Mouse (Mus musculus): Measurements from ENCODE around the gene Aqp2. TPM values are rescaled to one million over a fixed set of nuclear protein-coding genes. Genes with fewer than 3 reads are reported as not detected.
A peak's percentile ranks its signal among the peaks of the same experiment; 100 is the strongest.

Gene Aqp2
- total RNA-seq, 2 experiments from 2014 or later = not detected

DNA sequence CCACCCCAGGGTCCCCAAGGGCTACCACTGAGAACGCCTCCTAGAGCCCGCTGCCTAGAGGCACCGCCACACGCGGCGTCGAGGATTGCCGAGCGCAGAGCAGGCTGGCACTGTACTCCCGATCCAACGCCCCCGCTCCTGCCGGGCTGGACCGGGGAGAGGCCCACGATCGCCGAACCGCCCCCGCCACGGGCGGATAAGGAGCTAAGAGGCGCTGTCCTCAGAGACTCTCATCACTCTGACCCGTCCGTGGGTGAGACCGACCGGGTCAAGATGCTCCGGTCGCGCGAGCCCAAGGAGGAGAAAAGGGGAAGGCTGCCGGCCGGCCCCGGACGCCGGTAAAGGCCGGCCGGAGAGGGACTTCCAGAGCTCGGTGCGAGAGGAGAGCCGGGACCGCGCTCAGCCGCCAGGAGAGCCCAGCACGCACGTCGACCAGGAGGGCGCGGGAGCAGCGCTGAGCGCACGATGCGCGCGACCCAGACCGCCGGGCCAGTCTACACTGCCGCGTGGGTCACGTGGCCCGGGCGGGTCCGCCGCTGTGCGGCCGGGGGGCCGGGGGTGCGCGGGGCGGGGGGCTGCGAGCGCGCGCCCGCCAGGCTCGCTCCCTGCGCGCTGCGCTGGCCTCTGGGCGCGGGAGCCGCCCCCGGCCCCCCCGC lies 11.7 kb downstream of the Aqp2 start, which contains the start of gene Aqp5:
Gene Aqp5, plus strand, starts transcription at position 354 of the 656 bp plus-strand sequence.
- no peak for DNase-seq (ENCODE audit: low spot score in 2 of 2)

DNA sequence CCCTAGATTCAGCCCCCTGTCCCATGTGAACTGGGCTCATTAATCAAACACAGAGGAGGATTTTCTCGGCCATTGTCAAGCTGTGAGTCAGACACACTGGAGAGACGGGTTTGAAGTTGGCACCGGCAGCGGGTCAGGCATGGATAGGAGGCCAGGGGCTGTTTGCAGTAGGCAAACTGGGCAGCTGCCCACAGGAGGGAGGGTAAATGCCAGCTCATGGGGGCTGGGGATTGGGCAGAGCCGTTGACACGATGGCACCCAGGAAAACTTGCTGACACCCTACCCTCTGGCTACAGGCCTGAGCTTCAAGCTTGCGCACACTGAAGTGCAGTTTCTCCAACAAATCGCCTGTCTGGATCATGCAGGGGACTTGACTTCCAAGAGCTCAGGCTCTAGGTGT lies 13.3 kb downstream of the Aqp2 start:
- no peak for DNase-seq (ENCODE audit: low spot score in 2 of 2)

GRCm38 (mm10) chr15:99592877-99593276 lies 14.0 kb downstream of the Aqp2 start:
- DNase-seq (ENCODE audit: low spot score in 2 of 2) = no peak

DNA sequence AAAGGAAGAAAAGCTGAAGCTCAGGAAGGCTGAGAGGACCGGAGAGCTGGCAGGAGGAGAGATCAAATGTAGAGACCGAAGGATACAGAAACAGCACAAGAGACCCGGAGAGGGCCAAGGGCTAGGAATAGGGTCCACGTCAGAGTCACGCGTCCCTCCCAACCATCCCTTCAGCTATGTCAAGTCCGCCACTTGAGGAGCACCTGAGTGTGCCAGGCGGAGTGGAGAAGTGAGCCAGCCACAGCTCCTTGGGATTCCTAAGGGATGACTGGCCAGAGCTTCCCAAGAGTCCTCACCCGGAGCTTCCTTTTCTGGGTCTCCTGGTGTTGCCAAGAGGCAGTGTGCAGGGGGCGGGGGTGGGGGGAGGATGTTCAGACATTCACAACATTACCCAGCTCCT lies 16.1 kb downstream of the Aqp2 start:
- peak in 1 of 2 experiments; percentile 13 for DNase-seq (ENCODE audit: low spot score in 2 of 2)

GRCm38 (mm10) chr15:99596056-99596687 lies 17.3 kb downstream of the Aqp2 start:
- DNase-seq (ENCODE audit: low spot score in 2 of 2) = peak; percentile 75 to 82

GRCm38 (mm10) chr15:99596841-99597240 lies 18.0 kb downstream of the Aqp2 start:
- DNase-seq (ENCODE audit: low spot score in 2 of 2) = no peak

DNA sequence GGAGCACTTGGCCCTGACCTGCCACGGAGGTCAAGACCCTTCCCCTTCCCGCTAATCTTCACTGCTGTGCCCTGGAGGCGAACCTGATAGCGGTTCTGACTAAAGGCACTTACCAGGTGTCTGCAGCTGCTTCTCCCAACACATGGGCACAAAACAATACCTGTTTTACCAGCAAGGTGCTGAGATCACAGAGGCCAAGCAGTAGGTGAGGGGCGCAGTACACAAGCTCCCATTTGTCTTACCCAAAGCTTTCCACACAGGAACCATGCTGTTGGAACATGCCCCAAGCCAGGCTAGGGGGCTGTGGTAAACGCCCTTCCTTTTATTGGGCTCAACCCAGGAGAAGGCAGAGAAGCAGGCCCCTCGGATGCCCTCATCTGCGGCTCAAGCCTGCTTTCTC lies 18.7 kb downstream of the Aqp2 start:
- DNase-seq (ENCODE audit: low spot score in 2 of 2) = no peak

GRCm38 (mm10) chr15:99599245-99600070 lies 20.6 kb downstream of the Aqp2 start:
- no peak for DNase-seq (ENCODE audit: low spot score in 2 of 2)

- DNase-seq (ENCODE audit: low spot score in 2 of 2) = no peak
These were observed 22.3 kb downstream of the Aqp2 start, which contains the start of gene Aqp6 for GRCm38 (mm10) chr15:99600986-99601822. TSS of gene Aqp6 (plus strand) at chr15:99601400.

GRCm38 (mm10) chr15:99601823-99602120 lies 22.9 kb downstream of the Aqp2 start:
- DNase-seq (ENCODE audit: low spot score in 2 of 2) = no peak

DNA sequence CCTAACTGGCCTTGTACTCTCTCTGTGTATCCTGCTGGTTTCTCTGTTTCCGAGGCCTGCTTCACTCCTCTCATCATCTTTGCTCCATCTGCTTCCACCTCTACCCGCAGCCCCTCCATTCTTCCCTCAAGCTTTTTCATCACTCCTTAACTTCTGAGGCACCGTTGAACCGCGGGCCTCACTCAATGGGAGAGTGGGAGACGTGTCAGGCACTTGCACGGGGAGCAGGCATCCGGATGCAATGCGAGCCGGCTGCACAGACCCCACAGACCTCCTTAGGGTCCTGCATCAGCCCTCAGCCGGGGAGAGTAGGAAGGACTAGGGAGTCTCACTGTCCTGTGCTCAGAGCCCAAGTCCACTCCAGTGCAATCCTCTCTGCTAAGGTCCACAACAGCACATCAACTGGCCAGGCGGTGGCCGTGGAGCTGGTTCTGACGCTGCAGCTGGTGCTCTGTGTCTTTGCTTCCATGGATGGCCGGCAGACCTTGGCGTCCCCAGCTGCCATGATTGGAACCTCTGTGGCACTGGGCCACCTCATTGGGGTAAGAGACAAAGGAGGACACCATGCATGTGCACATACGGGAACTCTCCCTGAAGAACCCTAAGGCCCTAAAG lies 23.5 kb downstream of the Aqp2 start:
- DNase-seq (ENCODE audit: low spot score in 2 of 2) = no peak

GRCm38 (mm10) chr15:99603216-99603615 lies 24.4 kb downstream of the Aqp2 start:
- DNase-seq (ENCODE audit: low spot score in 2 of 2) = no peak

DNA sequence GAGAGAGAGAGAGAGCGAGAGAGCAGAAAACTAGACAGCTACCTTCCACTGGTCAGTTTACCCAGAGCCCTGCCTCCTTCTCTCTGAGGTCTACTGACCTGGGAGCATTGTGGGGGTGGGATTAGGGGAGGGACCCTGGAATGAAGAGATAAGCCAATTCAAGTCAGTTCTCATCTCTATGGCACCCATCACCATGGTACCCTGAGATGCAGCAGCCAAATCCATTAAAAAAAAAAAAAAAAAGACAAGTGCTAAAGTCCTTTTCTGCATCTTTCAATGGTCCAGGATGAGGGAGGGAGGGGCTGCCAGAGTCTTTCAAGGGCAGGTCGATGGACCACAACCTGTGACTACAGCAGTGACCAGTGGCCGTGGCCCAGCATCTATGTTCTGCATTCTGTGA lies 26.7 kb downstream of the Aqp2 start:
- no peak for DNase-seq (ENCODE audit: low spot score in 2 of 2)

- DNase-seq (ENCODE audit: low spot score in 2 of 2) = no peak
These were observed 27.7 kb downstream of the Aqp2 start for GRCm38 (mm10) chr15:99606515-99606914.

DNA sequence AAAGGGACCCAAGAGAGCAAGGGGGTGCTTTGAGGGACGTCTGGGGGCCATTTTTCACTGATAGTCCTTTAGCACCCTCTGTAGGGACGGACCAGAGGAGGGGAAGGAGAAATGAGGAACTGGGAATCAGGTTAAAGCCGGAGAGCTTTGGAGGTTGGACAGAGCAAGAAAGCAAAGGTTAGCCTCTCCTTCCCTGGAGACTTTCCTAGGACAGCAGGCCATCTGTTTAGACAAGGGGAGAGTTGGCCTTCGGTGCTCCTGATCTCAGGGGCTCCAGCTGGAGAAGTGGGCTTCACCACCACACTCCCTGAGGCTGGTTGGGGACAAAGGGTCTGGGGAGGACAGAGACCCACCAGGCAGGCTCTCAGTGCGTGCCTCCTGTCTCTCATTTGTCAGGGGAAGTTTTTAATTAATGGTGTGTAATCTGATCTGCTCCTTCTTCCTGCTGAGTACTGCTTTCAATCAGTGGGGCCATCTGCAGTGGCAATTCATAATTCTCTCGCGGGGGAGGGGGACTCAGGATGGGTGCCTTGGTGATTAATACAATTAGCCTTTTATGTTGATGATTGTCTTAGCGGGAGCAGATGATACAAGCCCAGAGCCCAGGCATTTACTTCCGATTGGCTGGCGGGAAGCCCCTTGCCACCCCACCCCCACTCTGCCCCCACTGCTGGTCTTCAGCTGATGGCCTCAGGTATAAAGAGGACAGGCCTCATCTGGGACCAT lies 28.7 kb downstream of the Aqp2 start:
- DNase-seq (ENCODE audit: low spot score in 2 of 2) = no peak

GRCm38 (mm10) chr15:99608382-99609125 lies 29.7 kb downstream of the Aqp2 start:
- DNase-seq (ENCODE audit: low spot score in 2 of 2) = no peak

DNA sequence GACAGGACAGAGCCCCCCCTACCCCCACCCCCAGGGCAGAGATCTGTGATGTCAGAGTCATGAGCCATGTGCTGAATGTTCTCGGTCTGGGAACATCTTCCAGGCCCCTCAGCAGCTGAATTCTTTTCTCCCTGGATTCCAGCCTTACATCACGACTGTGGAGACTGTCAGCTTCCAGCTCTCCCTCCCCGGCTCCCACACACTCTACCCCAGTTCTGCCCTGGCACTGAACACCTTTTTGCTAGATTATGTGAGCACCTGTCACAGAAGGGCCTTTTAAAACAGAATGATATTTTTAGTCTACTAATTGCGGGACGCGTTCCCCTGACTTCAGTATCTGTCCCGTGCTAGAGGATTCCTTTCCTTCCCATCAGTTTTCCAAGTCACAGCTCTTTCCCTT lies 32.7 kb downstream of the Aqp2 start:
- DNase-seq (ENCODE audit: low spot score in 2 of 2) = no peak

- no peak for DNase-seq (ENCODE audit: low spot score in 2 of 2)
These were observed 35.4 kb downstream of the Aqp2 start for GRCm38 (mm10) chr15:99614273-99614672.

DNA sequence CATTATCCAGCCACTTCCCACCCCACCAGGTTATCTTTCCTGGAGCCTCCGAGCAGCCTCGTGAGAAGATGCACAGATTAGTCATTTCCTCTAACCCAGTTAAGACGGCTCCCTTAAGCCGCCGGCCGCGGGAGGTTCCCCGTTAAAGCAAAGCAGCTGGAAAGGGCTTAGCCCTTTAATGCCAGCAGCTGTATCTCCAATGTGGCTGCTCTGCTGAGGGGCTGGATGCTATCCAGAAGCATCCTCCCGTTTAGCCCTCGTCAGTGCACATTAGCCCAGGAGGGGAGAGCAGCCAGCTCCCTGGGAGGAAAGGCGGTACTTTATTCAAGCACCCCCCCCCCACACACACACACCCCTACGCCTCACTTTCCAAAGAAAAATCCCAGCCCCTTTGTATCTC lies 35.9 kb downstream of the Aqp2 start:
- peak in 1 of 2 experiments; percentile 59 for DNase-seq (ENCODE audit: low spot score in 2 of 2)

Data from gastrocnemius, postnatal 4 days (tissue).